Mouse (Mus musculus) neutrophil, adult 5-6 weeks (primary cell): Measurements from ENCODE around the gene Fgf22. TPM values are rescaled to one million over a fixed set of nuclear protein-coding genes. Genes with fewer than 3 reads are reported as not detected.

ENCODE experiments used
- ATAC-seq: fragments of 151-379, 151-347 bp; 2 replicates; pipeline ENCODE4 v1.8.0; 2017; ENCODE audit warnings: mild to moderate bottlenecking, moderate TSS enrichment; ENCODE audit not compliant: insufficient number of reproducible peaks, poor library complexity, low FRiP score, severe bottlenecking; ENCODE audit errors: extremely low read depth
- total RNA-seq: library from RNA; stranded (forward); fragments of 200-1000 nt; gene quantifications from 2 replicates; pipeline ENCODE4 v1.2.3, GENCODE M21; 2017

Gene Fgf22
- total RNA-seq, 1 experiment from 2014 or later: not detected

DNA sequence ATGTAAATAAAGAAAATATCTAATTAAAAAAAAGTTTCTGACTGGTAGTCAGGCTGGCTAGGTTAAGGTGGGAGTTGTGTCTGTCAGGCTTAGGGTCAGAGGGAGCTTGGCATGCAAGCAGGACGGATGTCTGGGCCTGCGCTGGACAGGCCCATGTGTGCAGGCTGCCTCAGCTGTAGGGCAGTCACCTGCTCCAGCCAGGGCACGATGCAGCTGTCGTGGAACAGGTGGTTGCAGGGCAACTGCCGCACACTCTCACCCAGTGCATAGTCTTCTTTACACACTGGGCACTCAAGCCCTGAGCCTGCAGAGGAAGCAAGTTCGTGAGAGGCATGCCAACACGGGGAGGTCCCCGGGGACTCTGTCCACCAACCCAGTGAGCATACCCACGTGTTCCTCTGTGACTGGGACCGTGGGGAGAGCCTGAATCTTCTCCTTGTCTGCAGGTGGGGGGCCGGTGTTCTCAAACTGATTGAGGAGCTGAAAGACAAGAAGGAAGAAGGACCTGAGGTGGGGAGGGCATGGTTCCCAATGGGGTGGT is 5.8 kb downstream of the Fgf22 start:
- no peak for ATAC-seq

DNA sequence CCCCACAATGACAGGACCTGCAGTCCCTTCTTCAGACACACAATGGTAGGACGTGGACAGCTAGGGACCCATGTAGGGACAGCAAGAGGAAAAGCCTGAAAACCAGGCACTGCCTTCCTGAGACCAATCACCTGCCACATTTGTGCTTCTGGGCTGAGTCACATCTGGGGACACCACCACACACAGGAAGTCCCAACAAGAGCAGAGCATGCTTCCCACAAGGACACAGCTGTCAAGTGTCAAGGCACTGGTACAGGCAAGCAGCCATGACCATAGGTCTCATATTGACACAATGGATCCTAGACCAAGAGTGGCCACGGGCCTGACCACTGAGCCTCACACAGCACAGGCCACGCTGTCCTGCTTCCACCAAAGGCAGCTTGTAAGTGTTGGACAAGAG is 8.0 kb downstream of the Fgf22 start:
- ATAC-seq: no peak

DNA sequence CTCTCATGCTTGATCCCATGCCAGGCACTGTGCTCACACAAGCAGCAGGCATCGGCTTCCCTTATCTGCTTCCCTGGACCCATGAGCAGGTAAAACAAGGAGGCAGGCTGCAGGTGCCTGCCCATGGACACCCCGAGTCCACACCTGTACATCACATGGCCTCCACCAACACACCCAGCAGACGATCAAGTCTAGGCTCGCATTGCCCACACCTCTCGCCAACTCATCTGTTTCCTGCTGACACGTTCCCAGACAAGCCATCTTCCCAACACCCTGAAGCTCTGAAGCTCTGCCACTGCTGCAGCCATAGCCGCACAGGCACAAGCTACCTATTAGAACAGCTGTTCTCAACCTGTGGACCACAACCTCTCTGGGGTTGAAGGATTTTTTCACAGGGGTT is 9.4 kb downstream of the Fgf22 start:
- ATAC-seq: no peak

DNA sequence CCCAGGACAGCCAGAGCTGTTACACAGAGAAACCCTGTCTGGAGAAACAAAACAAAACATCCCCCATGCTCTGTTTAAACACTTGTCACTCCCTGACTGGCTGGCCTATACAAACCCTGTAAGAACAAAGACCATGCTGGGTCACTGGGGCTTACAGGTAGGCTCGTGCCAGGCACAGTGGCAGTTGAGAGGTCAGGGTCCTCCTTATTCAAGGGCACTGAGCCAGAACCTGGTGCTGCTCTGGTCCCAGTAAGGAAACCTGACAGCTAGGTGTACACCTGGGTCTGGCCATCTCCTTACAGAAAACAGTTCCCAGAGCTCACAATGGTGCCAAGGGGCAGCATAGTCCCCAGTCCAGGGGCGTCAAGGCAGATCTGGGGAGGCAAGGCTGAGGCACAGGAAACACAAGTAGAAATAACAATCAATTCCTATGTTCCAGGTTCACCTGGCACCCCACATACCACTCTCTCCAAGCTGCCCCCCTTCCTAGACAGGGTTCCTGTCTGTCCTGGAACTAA is 10.4 kb downstream of the Fgf22 start:
- no peak for ATAC-seq

DNA sequence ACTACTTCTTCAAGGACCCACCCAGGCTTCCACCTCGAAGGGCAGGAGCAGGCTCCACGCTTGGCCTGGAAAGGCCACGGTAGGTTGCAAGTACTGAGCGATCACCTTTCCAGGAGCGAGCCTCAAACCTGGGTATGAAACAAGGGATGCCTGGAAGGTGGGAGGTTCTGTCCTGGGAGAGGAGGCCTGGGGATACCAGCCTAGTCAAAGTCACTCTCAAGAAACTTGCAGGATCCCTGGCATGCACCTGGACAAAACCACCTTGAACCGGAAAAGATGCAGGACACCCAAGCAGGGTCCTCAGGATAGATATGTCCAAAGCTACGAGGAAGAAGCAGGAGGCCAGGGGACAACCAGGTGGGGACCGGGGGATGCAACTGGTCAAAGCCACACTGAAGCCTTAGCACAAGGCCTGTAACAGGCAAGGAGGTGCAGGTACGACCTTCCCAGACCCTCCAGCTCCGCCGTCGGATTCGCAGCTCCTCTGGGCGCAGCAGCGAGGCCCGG is 11.2 kb downstream of the Fgf22 start:
- no peak for ATAC-seq

DNA sequence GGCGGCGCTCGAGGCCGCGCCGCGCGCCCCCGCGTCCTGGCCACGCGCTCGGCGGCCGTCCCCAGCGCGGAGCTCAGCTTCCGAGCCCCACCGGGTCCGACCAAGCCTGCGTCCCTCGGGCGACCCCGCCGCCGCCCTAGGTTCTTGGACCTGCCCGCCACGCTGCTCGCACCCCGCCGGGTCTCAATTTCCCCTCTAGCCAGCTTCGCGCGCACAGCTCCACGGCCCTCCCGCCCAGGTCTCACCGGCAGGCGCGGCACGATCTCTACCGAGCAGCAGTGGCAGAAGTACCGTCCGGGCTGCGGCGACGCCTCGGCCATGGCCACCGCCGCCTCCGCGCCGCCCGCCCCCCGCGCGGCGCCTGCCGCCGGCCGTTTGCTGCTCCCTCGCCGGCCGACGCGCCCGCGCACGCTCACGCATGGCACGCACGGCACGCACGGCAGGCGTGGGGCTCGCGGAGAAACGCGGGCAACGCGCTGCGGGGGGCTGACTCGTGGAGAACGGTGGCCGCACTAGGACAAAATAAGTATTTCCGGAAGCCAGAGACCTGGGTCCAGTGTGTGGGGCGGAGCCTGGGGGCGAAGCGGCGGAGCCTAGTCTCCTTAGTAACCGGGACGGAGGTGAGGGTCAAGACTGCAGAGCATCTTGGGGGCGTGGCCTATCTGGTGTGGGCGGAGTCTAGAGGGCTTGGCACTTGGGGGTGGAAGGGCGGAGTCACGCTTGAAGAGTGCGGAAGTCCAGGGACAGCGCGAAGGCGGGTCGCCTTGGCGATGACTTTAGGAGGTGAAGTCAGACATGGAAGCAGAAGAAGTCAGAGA is 11.8 kb downstream of the Fgf22 start, which contains the start of gene Rnf126:
Gene Rnf126 (minus strand): TSS at position 445 of the 818 bp plus-strand sequence.
- peak; percentile 94 for ATAC-seq

DNA sequence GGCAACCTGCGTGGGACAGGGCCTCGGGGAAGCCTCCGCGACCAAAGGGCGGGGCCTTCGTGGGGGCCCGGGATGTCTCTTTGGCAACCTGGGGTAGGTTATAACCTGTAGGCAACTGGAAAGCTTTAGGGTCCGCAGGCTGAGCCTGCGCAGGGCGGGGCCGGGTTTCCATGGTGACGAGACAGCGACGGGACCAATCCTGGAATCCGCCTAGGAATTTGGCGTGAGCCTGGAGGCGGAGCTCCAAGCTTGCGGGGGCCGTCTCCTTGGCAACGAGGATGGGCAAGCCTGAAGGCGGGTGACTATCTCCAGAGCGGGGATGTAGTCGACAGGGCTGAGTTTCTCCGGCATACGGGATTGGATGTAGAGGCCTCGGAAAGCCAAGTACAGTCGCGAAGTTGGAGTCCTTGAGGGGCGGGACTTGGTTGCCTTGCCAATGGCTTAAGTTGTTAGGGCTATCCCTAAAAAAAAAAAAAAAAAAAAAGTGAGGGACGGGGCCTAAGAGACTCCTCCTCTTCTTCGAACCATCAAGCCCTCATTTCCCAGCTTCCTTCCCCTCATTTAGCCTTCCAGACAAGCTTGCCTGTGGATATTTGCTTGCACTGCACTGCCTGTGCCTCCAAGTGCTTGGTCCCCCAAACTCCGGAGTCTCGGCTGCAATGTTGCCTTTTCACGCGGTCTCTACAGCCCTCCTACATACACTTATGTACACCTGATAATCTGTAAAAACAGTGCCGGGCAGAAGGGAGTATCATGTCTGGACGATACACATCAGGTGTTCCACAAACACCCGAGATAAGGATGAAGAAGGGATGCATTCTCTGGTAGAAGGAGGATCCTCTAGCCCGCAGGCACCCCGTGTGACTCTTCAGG is 12.7 kb downstream of the Fgf22 start:
- no peak for ATAC-seq

DNA sequence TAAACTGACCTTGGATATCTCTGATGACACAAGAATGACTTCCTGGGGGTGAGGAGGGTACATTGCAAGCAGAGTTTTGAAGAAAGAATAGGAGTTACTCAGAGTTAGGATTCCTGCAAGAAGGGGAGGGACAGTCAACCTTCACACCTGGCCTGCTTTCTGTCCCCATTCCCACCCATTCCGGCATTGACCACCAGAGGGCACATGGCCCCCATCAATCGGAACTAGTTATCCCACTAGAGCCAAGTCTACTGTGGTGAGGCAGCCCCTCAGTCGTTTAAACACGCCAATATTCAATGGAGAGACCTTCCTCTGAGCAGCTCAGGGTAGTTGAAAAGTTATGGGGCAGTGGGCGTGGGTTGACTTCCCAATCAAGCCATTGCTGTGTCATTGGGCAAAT is 13.5 kb downstream of the Fgf22 start:
- ATAC-seq: peak; percentile 23; the same call in 1 of the 2 replicates

DNA sequence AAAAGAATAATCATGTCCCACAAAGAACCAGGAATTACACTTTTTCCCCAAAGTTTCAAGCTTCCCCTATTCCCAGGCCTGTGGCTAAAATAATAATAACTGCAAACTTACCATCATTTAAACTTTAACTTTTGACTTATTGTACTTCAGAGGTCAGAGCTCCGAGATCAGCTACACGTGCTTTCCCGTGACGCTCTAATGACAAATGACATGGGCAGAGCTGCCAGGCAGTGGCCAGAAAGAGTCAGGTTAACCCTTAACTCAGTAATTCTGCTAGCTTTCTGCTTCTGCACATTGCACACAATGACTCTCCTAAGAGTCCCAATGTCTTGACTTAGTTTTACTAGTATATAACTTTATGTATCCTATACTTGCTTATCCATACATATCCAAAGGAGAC is 14.5 kb downstream of the Fgf22 start:
- no peak for ATAC-seq

DNA sequence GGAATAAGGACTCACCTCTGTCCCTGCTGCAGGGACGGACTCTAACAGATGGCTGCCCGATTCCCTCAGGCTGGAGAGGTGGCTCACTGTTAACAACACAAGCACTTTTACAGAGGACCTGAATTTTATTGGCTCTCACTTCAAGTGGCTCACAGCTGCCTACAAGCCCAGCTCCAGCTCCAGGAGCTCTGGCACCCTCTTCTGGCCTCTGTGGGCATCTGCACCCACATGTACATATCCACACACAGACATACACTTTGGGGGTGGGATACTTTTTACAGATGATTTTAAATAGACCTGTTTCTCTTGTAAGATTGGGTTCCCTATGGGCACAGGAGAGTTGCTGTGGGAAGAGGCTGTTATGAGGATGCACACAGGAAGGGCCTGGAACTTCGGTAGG is 17.4 kb downstream of the Fgf22 start:
- ATAC-seq: no peak

DNA sequence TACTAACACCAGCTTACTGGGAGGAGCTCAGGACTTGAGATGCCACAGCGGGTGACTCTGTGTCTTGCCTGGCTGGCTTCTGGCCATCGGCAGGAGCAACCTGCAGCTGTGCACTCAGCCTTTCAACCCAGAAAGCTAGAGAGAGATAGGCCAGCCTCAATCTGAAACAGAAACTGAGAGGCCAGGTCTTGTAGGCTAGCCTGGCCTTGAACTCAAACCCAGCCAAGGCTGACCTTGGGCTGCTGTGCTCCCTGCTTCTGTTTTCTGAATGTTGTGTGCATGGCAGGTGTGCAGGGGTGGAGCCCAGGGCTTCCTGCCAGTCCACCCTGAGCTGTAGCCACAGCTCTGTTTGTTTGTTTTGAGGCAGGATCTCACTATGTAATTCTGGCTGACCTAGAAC is 18.3 kb downstream of the Fgf22 start:
- ATAC-seq: no peak

DNA sequence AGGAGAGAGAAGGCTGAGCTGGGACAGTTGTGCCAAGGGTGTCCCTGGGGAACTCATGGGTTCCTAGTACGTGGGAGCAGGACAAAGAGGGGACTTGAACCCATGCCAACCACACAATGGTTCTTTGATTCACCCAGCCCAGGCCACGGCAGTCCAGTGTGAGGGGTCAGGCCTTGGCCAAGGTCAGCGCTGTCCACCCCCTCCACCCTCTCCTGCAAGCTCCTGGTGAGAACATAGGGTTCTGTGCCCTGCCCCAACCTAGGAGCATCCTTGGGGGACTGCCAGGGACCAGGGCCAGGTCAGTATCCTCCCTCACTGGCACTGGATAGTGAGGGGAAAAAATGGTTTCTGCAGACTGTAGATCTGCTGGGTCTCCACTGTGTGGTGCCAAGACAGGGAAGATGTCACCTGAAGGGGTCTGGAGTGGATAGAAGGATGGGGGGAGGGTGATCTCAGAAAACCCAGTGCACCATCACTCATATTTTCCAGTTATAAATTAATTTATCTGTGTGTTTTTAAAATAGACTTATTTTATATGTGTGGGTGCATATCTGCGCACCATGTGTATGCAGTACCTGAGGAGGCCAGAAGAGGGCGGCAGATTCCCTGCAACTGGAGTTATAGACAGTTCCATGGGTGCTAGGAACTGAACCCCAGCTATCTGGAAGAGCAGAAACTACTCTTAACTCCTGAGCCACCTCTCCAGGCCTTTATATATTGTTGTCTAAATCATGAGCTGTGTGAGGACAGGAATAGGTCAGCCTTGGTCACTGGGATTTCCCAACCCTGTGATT is 19.8 kb downstream of the Fgf22 start:
- ATAC-seq: no peak

DNA sequence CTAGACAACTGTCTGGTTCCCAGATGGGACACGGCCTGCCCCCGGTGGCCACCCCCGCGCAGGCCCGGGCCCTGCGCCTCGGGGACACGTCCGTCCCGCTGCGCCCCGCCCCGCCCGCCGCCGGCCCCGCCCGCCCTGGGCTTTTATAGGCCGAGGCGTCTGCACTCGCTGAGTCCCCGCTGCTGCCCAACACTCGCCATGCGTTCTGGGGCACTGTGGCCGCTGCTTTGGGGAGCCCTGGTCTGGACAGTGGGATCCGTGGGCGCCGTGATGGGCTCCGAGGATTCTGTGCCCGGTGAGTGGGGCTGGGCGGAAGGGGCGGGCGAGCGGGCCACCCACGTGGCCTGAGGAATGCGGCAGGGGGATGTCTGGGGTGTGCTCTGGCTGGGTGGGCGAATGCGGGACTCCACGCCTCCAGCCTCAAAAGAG is 22.2 kb downstream of the Fgf22 start, which contains the start of gene Fstl3:
Gene Fstl3 (plus strand): TSS at position 170 of the 429 bp plus-strand sequence.
- ATAC-seq: no peak

DNA sequence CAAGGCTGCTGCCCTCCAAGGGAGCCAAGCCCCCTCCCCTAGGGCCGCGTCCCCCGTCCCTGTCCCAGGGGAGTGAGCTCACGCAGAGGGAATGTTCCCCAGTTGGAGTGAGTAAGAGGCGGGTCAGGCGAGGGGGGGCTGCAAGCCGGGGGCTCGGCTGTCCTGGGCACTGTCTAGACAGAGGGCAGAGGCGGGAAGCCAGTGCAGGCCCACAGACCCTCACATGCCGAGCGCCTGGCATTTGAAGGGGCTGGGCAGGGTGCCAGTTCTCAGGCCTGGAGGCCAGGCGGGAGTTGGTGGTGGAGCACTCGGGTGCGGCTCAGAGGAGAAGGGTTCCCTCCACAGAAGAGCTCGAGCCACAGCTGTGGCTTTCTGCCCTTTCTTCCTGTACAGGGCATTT is 23.1 kb downstream of the Fgf22 start:
- no peak for ATAC-seq

DNA sequence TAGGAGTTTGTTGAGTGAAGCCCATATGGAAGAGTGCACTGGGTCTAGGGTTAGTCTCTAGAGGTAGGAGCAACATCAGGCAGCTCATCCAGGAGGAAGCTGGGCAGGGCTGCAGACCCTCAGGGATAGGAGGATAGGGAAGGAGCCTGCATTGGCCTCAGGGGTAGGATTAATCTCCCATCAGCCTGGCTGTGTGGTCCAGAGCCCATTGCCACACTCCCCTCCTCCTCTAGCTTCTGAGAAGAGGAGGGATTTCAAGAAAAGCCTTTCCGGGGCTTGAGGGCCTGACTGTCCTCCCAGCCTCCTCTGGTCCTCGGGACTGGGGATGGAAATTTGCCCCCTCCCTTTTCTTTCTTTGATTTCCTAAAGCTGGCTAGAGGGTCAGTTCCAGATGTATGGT is 24.3 kb downstream of the Fgf22 start:
- ATAC-seq: no peak

DNA sequence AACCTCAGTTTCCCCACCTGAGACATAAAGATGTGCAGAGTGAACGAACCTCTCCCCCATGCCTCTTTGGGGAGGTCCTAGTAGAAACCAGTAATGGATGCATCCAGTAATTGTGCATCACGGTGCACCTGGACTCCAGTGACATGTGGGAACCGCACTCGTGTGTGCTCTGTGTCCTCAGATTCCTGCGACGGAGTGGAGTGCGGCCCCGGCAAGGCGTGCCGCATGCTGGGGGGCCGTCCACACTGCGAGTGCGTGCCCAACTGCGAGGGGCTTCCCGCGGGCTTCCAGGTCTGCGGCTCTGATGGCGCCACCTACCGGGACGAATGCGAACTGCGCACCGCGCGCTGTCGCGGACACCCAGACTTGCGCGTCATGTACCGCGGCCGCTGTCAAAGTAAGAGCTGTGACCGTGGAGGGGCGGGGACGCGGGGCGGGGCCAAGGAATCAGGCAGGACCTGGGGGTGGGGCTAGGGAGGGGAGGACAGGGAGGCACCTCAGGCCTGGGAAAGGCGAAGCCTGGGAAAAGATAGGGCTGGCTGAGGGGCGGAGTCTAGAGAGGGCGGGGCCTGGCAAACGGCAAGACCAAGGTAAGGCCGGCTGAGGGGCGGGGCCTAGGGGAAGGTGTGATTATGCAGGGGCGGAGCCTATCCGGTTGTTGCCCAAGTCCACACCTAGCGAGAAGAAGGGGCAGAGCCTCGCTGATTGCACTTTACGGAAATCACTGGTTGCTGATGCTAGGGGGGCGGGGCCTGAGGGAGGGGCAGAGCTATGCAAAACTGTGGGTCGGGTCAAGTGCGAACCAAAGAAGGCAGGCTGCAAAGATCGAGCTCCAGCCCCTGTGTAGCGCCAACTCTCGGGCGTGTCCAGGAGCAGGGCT is 25.1 kb downstream of the Fgf22 start:
- peak; percentile 81 for ATAC-seq

DNA sequence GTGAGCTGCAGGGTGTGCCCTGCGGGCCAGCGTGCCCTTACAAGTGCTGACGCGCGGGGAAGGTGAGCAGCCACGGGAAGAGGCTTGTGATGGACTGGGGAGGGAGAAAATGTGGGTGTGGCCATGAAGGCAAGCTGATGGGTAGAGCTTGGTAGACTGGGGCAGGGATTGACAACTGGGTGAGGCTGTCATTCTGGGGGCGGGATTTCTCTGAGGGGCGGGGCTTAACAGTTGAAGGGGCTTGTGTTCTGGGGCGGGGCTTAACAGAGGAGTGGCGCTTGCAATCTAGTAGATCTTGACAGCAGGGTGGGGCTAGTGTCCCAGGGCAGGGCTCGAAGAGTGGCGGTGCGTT is 25.8 kb downstream of the Fgf22 start:
- ATAC-seq: no peak

DNA sequence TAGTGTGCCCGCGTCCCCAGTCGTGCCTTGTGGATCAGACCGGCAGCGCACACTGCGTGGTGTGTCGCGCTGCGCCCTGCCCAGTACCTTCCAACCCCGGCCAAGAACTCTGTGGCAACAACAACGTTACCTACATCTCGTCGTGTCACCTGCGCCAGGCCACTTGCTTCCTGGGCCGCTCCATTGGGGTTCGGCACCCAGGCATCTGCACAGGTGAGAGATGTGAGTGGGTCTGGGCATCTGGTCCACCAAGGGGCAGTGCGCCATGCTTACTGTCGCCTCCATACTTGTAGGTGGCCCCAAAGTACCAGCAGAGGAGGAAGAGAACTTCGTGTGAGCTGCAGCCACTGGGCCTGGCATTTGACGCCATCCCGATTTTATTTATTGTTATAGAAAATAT is 26.3 kb downstream of the Fgf22 start:
- ATAC-seq: no peak
